Mouse (Mus musculus) liver, embryonic 14.5 days (tissue): Measurements from ENCODE around the gene Ntrk3.

ENCODE experiments used
- CTCF ChIP-seq: IDR thresholded peaks from 2 replicates; pipeline ENCODE4 v1.5.1; 2016; ENCODE audit warnings: antibody characterized with exemption, low read depth, control low read depth
- EP300 ChIP-seq: IDR thresholded peaks from 2 replicates; pipeline ENCODE4 v1.6.1; 2016; ENCODE audit warnings: antibody characterized with exemption, low read depth

GRCm38 (mm10) chr7:78707122-78707521, 30.7 kb downstream of the Ntrk3 start:
- TF ChIP-seq EP300 (no peak), CTCF (no peak)
